Mouse (Mus musculus): Measurements from ENCODE around the gene Wnk2. TPM values are rescaled to one million over a fixed set of nuclear protein-coding genes. Genes with fewer than 3 reads are reported as not detected.

Gene Wnk2
- total RNA-seq, 2 experiments from 2014 or later: 63.4 to 85.0 TPM

Other genes with a start within 250 kb of the Wnk2 start
- 100 to 1,000 TPM; 109 to 116 TPM for gene Fam120a, start 180.0 kb downstream of the Wnk2 start, total RNA-seq (2021)
- gene Ninj1, start 39.5 kb upstream of the Wnk2 start, total RNA-seq (2021): 10 to 100 TPM; 17.3 to 23.8 TPM
- 100 to 1,000 TPM; 124 to 139 TPM for gene Card19, start 68.0 kb upstream of the Wnk2 start, total RNA-seq (2021)
- gene Susd3, start 100.7 kb upstream of the Wnk2 start, total RNA-seq (2021): under 1 TPM in 1 of 2 experiments, not detected in 1; 0.24 TPM
- under 1 TPM; 0.41 to 0.90 TPM for gene Fgd3, start 172.3 kb upstream of the Wnk2 start, total RNA-seq (2021)
- gene Bicd2, start 193.6 kb upstream of the Wnk2 start, total RNA-seq (2021): 10 to 100 TPM; 23.4 to 28.6 TPM